Mouse (Mus musculus): ENCODE measurements around the gene H2-M10.1. TPM values are rescaled to one million over a fixed set of nuclear protein-coding genes. Genes with fewer than 3 reads are reported as not detected.
A peak's percentile ranks its signal among the peaks of the same experiment; 100 is the strongest.
"Not testable (repeated sequence)": the region's sequence is repeated elsewhere in the genome, so short reads cannot be mapped to it uniquely, and the experiment has no call there.

H2-M10.1 gene
- 1.4 TPM for polyA plus RNA-seq (2012; fragmentation: generic; extraction: Trizol)

- no peak within 1 kb of the TSS for H3ac ChIP-seq (ENCODE audit: control insufficient read depth, insufficient read length)
- H3K36me3 ChIP-seq (ENCODE audit: control insufficient read depth, insufficient read depth), result no peaks in the 10 kb centered on the region
- TF ChIP-seq MYOG (IDR thresholded peaks at IDR 0.05; ENCODE audit: control insufficient read depth in 1 of 3, insufficient read depth in 1 of 3, insufficient read length in 2 of 3, low read depth in 2 of 3) (no peak), MAX (IDR thresholded peaks at IDR 0.05; ENCODE audit: low read depth) (no peak), E2F4 (IDR thresholded peaks at IDR 0.05; ENCODE audit: insufficient read depth) (no peak), POLR2A (IDR thresholded peaks at IDR 0.05; ENCODE audit: insufficient read length, low read depth) (peak; percentile 25), TCF3 (IDR thresholded peaks at IDR 0.05; ENCODE audit: insufficient read length, low read depth) (no peak)
- peak within 1 kb of the TSS; percentile 34 for H3K4me2 ChIP-seq (ENCODE audit: low read depth)
- peak within 1 kb of the TSS; percentile 6 for H3K4me3 ChIP-seq
- no peaks in the 10 kb centered on the region for H3K27me3 ChIP-seq (ENCODE audit: control insufficient read depth, insufficient read depth, insufficient read length)
- H3K79me2 ChIP-seq (ENCODE audit: control insufficient read depth, insufficient read depth), result no peaks in the 10 kb centered on the region
Observed at GRCm38 (mm10) chr17:36326055-36326454, at the start of gene H2-M10.1. Gene H2-M10.1, minus strand, starts transcription at chr17:36326155.

- H3K4me3 ChIP-seq; H3K79me2 ChIP-seq (ENCODE audit: control insufficient read depth, insufficient read depth); H3K36me3 ChIP-seq (ENCODE audit: control insufficient read depth, insufficient read depth); H3K4me2 ChIP-seq (ENCODE audit: low read depth); H3K27me3 ChIP-seq (ENCODE audit: control insufficient read depth, insufficient read depth, insufficient read length); H3ac ChIP-seq (ENCODE audit: control insufficient read depth, insufficient read length): not testable (repeated sequence)
Observed at GRCm38 (mm10) chr17:36368317-36368716, 42.4 kb upstream of the H2-M10.1 start, which contains the start of gene H2-M10.3. Gene H2-M10.3, minus strand, starts transcription at chr17:36368417.

GRCm38 (mm10) chr17:36362404-36362803 is 36.4 kb upstream of the H2-M10.1 start:
- not testable (repeated sequence) for H3K27me3 ChIP-seq (ENCODE audit: control insufficient read depth, insufficient read depth, insufficient read length); H3K4me2 ChIP-seq (ENCODE audit: low read depth); H3K4me3 ChIP-seq; H3K79me2 ChIP-seq (ENCODE audit: control insufficient read depth, insufficient read depth); H3K36me3 ChIP-seq (ENCODE audit: control insufficient read depth, insufficient read depth); H3ac ChIP-seq (ENCODE audit: control insufficient read depth, insufficient read length)

GRCm38 (mm10) chr17:36357512-36357911 is 31.6 kb upstream of the H2-M10.1 start:
- not testable (repeated sequence) for H3K4me3 ChIP-seq; H3K27me3 ChIP-seq (ENCODE audit: control insufficient read depth, insufficient read depth, insufficient read length); H3ac ChIP-seq (ENCODE audit: control insufficient read depth, insufficient read length); H3K36me3 ChIP-seq (ENCODE audit: control insufficient read depth, insufficient read depth); H3K79me2 ChIP-seq (ENCODE audit: control insufficient read depth, insufficient read depth); H3K4me2 ChIP-seq (ENCODE audit: low read depth)

GRCm38 (mm10) chr17:36355763-36356162 is 29.8 kb upstream of the H2-M10.1 start:
- H3K79me2 ChIP-seq (ENCODE audit: control insufficient read depth, insufficient read depth), result no peaks in the 10 kb centered on the region
- no peaks in the 10 kb centered on the region for H3K36me3 ChIP-seq (ENCODE audit: control insufficient read depth, insufficient read depth)
- H3K4me3 ChIP-seq, result no peak overlapping the region
- no peak overlapping the region for H3K4me2 ChIP-seq (ENCODE audit: low read depth)
- H3ac ChIP-seq (ENCODE audit: control insufficient read depth, insufficient read length), result no peak overlapping the region
- H3K27me3 ChIP-seq (ENCODE audit: control insufficient read depth, insufficient read depth, insufficient read length), result no peaks in the 10 kb centered on the region
- TF ChIP-seq TCF12 (IDR thresholded peaks at IDR 0.05; ENCODE audit: insufficient read depth, poor library complexity, severe bottlenecking) (no peak), POLR2A (IDR thresholded peaks at IDR 0.05; ENCODE audit: insufficient read length, low read depth) (no peak), MAX (IDR thresholded peaks at IDR 0.05; ENCODE audit: low read depth) (no peak), TCF3 (IDR thresholded peaks at IDR 0.05; ENCODE audit: insufficient read length, low read depth) (no peak), USF1 (IDR thresholded peaks at IDR 0.05; ENCODE audit: low read depth) (no peak), MYOD1 (IDR thresholded peaks at IDR 0.05; ENCODE audit: control insufficient read depth in 1 of 3, insufficient read length in 2 of 3, low read depth in 2 of 3) (no peak), REST (IDR thresholded peaks at IDR 0.05; ENCODE audit: insufficient read depth, insufficient read length) (no peak), MYOG (IDR thresholded peaks at IDR 0.05; ENCODE audit: control insufficient read depth in 1 of 3, insufficient read depth in 1 of 3, insufficient read length in 2 of 3, low read depth in 2 of 3) (no peak)

GRCm38 (mm10) chr17:36355343-36355742 is 29.4 kb upstream of the H2-M10.1 start:
- not testable (repeated sequence) for H3K27me3 ChIP-seq (ENCODE audit: control insufficient read depth, insufficient read depth, insufficient read length); H3K4me3 ChIP-seq; H3K79me2 ChIP-seq (ENCODE audit: control insufficient read depth, insufficient read depth); H3K4me2 ChIP-seq (ENCODE audit: low read depth); H3K36me3 ChIP-seq (ENCODE audit: control insufficient read depth, insufficient read depth); H3ac ChIP-seq (ENCODE audit: control insufficient read depth, insufficient read length)

- Histone ChIP-seq H3K27me3 (ENCODE audit: control insufficient read depth, insufficient read depth, insufficient read length) (no peaks in the 10 kb centered on the region), H3K36me3 (ENCODE audit: control insufficient read depth, insufficient read depth) (no peaks in the 10 kb centered on the region), H3K4me3 (peak overlapping the region; percentile 26), H3K4me2 (ENCODE audit: low read depth) (peak overlapping the region; percentile 99), H3ac (ENCODE audit: control insufficient read depth, insufficient read length) (no peak overlapping the region), H3K79me2 (ENCODE audit: control insufficient read depth, insufficient read depth) (no peaks in the 10 kb centered on the region)
- TF ChIP-seq POLR2AphosphoS2 (IDR thresholded peaks at IDR 0.05; ENCODE audit: insufficient read length, low read depth), result no peak
- no peak for TF ChIP-seq TCF3 (IDR thresholded peaks at IDR 0.05; ENCODE audit: insufficient read length, low read depth)
- TF ChIP-seq E2F4 (IDR thresholded peaks at IDR 0.05; ENCODE audit: insufficient read depth), result no peak
- peak; percentile 1 for TF ChIP-seq POLR2A (IDR thresholded peaks at IDR 0.05; ENCODE audit: insufficient read length, low read depth)
- no peak for TF ChIP-seq MAX (IDR thresholded peaks at IDR 0.05; ENCODE audit: low read depth)
Observed at GRCm38 (mm10) chr17:36315689-36316253, 10.2 kb downstream of the H2-M10.1 start.

All from myocyte (in vitro differentiated cells).